Mouse (Mus musculus): ENCODE measurements around the gene Myo10. TPM values are rescaled to one million over a fixed set of nuclear protein-coding genes. Genes with fewer than 3 reads are reported as not detected.

Gene Myo10
- polyA plus RNA-seq, 1 experiment from 2014 or later = 27.9 TPM

- no peak for ATAC-seq (ENCODE audit: insufficient number of reproducible peaks, insufficient read depth, low FRiP score, low TSS enrichment, low read depth)
- H3K27me3 ChIP-seq = no peaks in the 10 kb centered on the region
- peaks cover 12% of the 10 kb centered on the region for H3K9me3 ChIP-seq
- no peak overlapping the region for H3K4me2 ChIP-seq
- no peak overlapping the region for H3K4me3 ChIP-seq
- H3K9ac ChIP-seq = no peak overlapping the region
- H3K27ac ChIP-seq = no peak overlapping the region
- peaks cover 86% of the 10 kb centered on the region for H3K36me3 ChIP-seq
- H3K4me1 ChIP-seq = no peaks in the 10 kb centered on the region
- 88% methylated on average over 11 of the region's 11 CpGs for WGBS
Observed at GRCm38 (mm10) chr15:25811834-25812250, 189.5 kb downstream of the Myo10 start.

GRCm38 (mm10) chr15:25812479-25812878 lies 190.2 kb downstream of the Myo10 start:
- no peak for ATAC-seq (ENCODE audit: insufficient number of reproducible peaks, insufficient read depth, low FRiP score, low TSS enrichment, low read depth)
- H3K27ac ChIP-seq = no peak overlapping the region
- H3K9ac ChIP-seq = no peak overlapping the region
- 76% methylated on average over 12 of the region's 12 CpGs for WGBS
- no peak overlapping the region for H3K4me3 ChIP-seq
- peaks cover 12% of the 10 kb centered on the region for H3K9me3 ChIP-seq
- no peaks in the 10 kb centered on the region for H3K27me3 ChIP-seq
- peaks cover 80% of the 10 kb centered on the region for H3K36me3 ChIP-seq
- H3K4me1 ChIP-seq = no peaks in the 10 kb centered on the region
- no peak overlapping the region for H3K4me2 ChIP-seq

GRCm38 (mm10) chr15:25814535-25814934 lies 192.2 kb downstream of the Myo10 start:
- Histone ChIP-seq H3K36me3 (peaks cover 60% of the 10 kb centered on the region), H3K27me3 (no peaks in the 10 kb centered on the region), H3K4me1 (no peaks in the 10 kb centered on the region), H3K4me3 (no peak overlapping the region), H3K9ac (no peak overlapping the region), H3K4me2 (no peak overlapping the region), H3K27ac (no peak overlapping the region), H3K9me3 (peaks cover 12% of the 10 kb centered on the region)
- ATAC-seq (ENCODE audit: insufficient number of reproducible peaks, insufficient read depth, low FRiP score, low TSS enrichment, low read depth) = no peak
- WGBS = 86% methylated on average over 3 of the region's 3 CpGs

- H3K27me3 ChIP-seq = no peaks in the 10 kb centered on the region
- 87% methylated on average over 2 of the region's 2 CpGs for WGBS
- no peak for ATAC-seq (ENCODE audit: insufficient number of reproducible peaks, insufficient read depth, low FRiP score, low TSS enrichment, low read depth)
Observed at GRCm38 (mm10) chr15:25817191-25817590, 194.9 kb downstream of the Myo10 start.

GRCm38 (mm10) chr15:25821981-25822380 lies 199.7 kb downstream of the Myo10 start:
- Histone ChIP-seq H3K27ac (no peak overlapping the region), H3K4me1 (no peaks in the 10 kb centered on the region), H3K4me3 (no peak overlapping the region), H3K36me3 (no peaks in the 10 kb centered on the region), H3K27me3 (no peaks in the 10 kb centered on the region), H3K4me2 (no peak overlapping the region), H3K9me3 (no peaks in the 10 kb centered on the region), H3K9ac (no peak overlapping the region)
- no peak for ATAC-seq (ENCODE audit: insufficient number of reproducible peaks, insufficient read depth, low FRiP score, low TSS enrichment, low read depth)

More at GRCm38 (mm10) chr15:25817191-25817590, 194.9 kb downstream of the Myo10 start:
- H3K4me1 ChIP-seq = no peaks in the 10 kb centered on the region
- H3K27ac ChIP-seq = no peak overlapping the region
- peaks cover 12% of the 10 kb centered on the region for H3K9me3 ChIP-seq
- no peak overlapping the region for H3K9ac ChIP-seq
- peaks cover 34% of the 10 kb centered on the region for H3K36me3 ChIP-seq
- no peak overlapping the region for H3K4me2 ChIP-seq
- no peak overlapping the region for H3K4me3 ChIP-seq

- H3K27ac ChIP-seq = no peak overlapping the region
- H3K9ac ChIP-seq = no peak overlapping the region
- no peaks in the 10 kb centered on the region for H3K9me3 ChIP-seq
- no peak overlapping the region for H3K4me3 ChIP-seq
- WGBS = 65% methylated on average over 3 of the region's 3 CpGs
- H3K27me3 ChIP-seq = no peaks in the 10 kb centered on the region
- no peaks in the 10 kb centered on the region for H3K4me1 ChIP-seq
- no peak for ATAC-seq (ENCODE audit: insufficient number of reproducible peaks, insufficient read depth, low FRiP score, low TSS enrichment, low read depth)
- H3K4me2 ChIP-seq = no peak overlapping the region
- no peaks in the 10 kb centered on the region for H3K36me3 ChIP-seq
Observed at GRCm38 (mm10) chr15:25822656-25823055, 200.3 kb downstream of the Myo10 start.

- Histone ChIP-seq H3K27me3 (no peaks in the 10 kb centered on the region), H3K4me2 (no peak overlapping the region), H3K4me1 (no peaks in the 10 kb centered on the region), H3K9ac (no peak overlapping the region), H3K4me3 (no peak overlapping the region), H3K9me3 (no peaks in the 10 kb centered on the region), H3K27ac (no peak overlapping the region), H3K36me3 (no peaks in the 10 kb centered on the region)
- ATAC-seq (ENCODE audit: insufficient number of reproducible peaks, insufficient read depth, low FRiP score, low TSS enrichment, low read depth) = no peak
- WGBS = 86% methylated on average over 8 of the region's 8 CpGs
Observed at GRCm38 (mm10) chr15:25826531-25826961, 204.2 kb downstream of the Myo10 start.

GRCm38 (mm10) chr15:25828464-25828863 lies 206.1 kb downstream of the Myo10 start:
- no peak for ATAC-seq (ENCODE audit: insufficient number of reproducible peaks, insufficient read depth, low FRiP score, low TSS enrichment, low read depth)

GRCm38 (mm10) chr15:25830426-25830825 lies 208.1 kb downstream of the Myo10 start:
- WGBS = 70% methylated on average over 2 of the region's 2 CpGs
- H3K9me3 ChIP-seq = no peaks in the 10 kb centered on the region
- no peak overlapping the region for H3K4me3 ChIP-seq
- no peak overlapping the region for H3K4me2 ChIP-seq
- H3K9ac ChIP-seq = no peak overlapping the region
- H3K4me1 ChIP-seq = no peaks in the 10 kb centered on the region
- no peak overlapping the region for H3K27ac ChIP-seq
- ATAC-seq (ENCODE audit: insufficient number of reproducible peaks, insufficient read depth, low FRiP score, low TSS enrichment, low read depth) = no peak
- no peaks in the 10 kb centered on the region for H3K36me3 ChIP-seq
- H3K27me3 ChIP-seq = no peaks in the 10 kb centered on the region

More at GRCm38 (mm10) chr15:25828464-25828863, 206.1 kb downstream of the Myo10 start:
- Histone ChIP-seq H3K4me1 (no peaks in the 10 kb centered on the region), H3K36me3 (no peaks in the 10 kb centered on the region), H3K9ac (no peak overlapping the region), H3K4me2 (no peak overlapping the region), H3K9me3 (no peaks in the 10 kb centered on the region), H3K27me3 (no peaks in the 10 kb centered on the region), H3K27ac (no peak overlapping the region), H3K4me3 (no peak overlapping the region)
- 80% methylated on average over 10 of the region's 10 CpGs for WGBS

- Histone ChIP-seq H3K27ac (no peak overlapping the region), H3K4me2 (no peak overlapping the region), H3K4me3 (no peak overlapping the region), H3K4me1 (no peaks in the 10 kb centered on the region), H3K9me3 (peaks cover 4% of the 10 kb centered on the region), H3K9ac (no peak overlapping the region), H3K36me3 (no peaks in the 10 kb centered on the region), H3K27me3 (no peaks in the 10 kb centered on the region)
- no peak for ATAC-seq (ENCODE audit: insufficient number of reproducible peaks, insufficient read depth, low FRiP score, low TSS enrichment, low read depth)
- 79% methylated on average over 2 of the region's 2 CpGs for WGBS
Observed at GRCm38 (mm10) chr15:25834282-25834681, 212.0 kb downstream of the Myo10 start.

- H3K9ac ChIP-seq = no peak overlapping the region
- peaks cover 4% of the 10 kb centered on the region for H3K9me3 ChIP-seq
- H3K4me3 ChIP-seq = no peak overlapping the region
- ATAC-seq (ENCODE audit: insufficient number of reproducible peaks, insufficient read depth, low FRiP score, low TSS enrichment, low read depth) = no peak
- 90% methylated on average over 17 of the region's 17 CpGs for WGBS
- no peaks in the 10 kb centered on the region for H3K36me3 ChIP-seq
- no peaks in the 10 kb centered on the region for H3K4me1 ChIP-seq
- no peak overlapping the region for H3K4me2 ChIP-seq
- no peak overlapping the region for H3K27ac ChIP-seq
- no peaks in the 10 kb centered on the region for H3K27me3 ChIP-seq
Observed at GRCm38 (mm10) chr15:25834920-25835674, 212.8 kb downstream of the Myo10 start.

GRCm38 (mm10) chr15:25842462-25843085 lies 220.2 kb downstream of the Myo10 start:
- peak overlapping the region; percentile 80 for H3K4me3 ChIP-seq
- no peaks in the 10 kb centered on the region for H3K36me3 ChIP-seq
- H3K4me1 ChIP-seq = peaks cover 12% of the 10 kb centered on the region
- H3K27ac ChIP-seq = no peak overlapping the region
- ATAC-seq (ENCODE audit: insufficient number of reproducible peaks, insufficient read depth, low FRiP score, low TSS enrichment, low read depth) = no peak
- peak overlapping the region; percentile 80 for H3K4me2 ChIP-seq
- WGBS = 12% methylated on average over 16 of the region's 16 CpGs
- H3K9me3 ChIP-seq = peaks cover under 1% of the 10 kb centered on the region; the same call in 1 of the 2 replicates
- peak overlapping the region; percentile 82 for H3K9ac ChIP-seq
- H3K27me3 ChIP-seq = peaks cover 32% of the 10 kb centered on the region
